Mouse (Mus musculus) intestine, postnatal 0 days (tissue): ENCODE results near the gene Meis1. TPM values are rescaled to one million over a fixed set of nuclear protein-coding genes. Genes with fewer than 3 reads are reported as not detected.

ENCODE experiments used
- ATAC-seq: fragments of 200-750 bp; cut with Nextera tagmentation; 2 replicates; pipeline ENCODE4 v1.8.0; 2017; ENCODE audit warnings: mild to moderate bottlenecking, moderate TSS enrichment, moderate library complexity
- H3K27ac ChIP-seq: fragments of 300-500 bp; sonication (generic); 2 replicates; pipeline ENCODE4 v1.5.1; 2014; ENCODE audit warnings: mild to moderate bottlenecking, low read depth, low read length, moderate library complexity
- H3K27me3 ChIP-seq: fragments of 300-500 bp; sonication (generic); replicated peaks from 2 replicates; pipeline ENCODE4 v1.6.1; 2014; ENCODE audit warnings: low read length, mixed read lengths; ENCODE audit not compliant: control insufficient read depth, insufficient read depth
- H3K36me3 ChIP-seq: fragments of 300-500 bp; sonication (generic); 2 replicates; pipeline ENCODE4 v1.6.1; 2014; ENCODE audit warnings: mild to moderate bottlenecking, moderate library complexity; ENCODE audit not compliant: control insufficient read depth, insufficient read depth
- H3K4me1 ChIP-seq: fragments of 300-500 bp; sonication (generic); replicated peaks from 2 replicates; pipeline ENCODE4 v1.6.1; 2014; ENCODE audit warnings: antibody characterized with exemption, low read length, mixed read lengths; ENCODE audit not compliant: control insufficient read depth, insufficient read depth
- H3K4me2 ChIP-seq: fragments of 300-500 bp; sonication (generic); replicated peaks from 2 replicates; pipeline ENCODE4 v1.6.1; 2014; ENCODE audit warnings: low read depth, mild to moderate bottlenecking, moderate library complexity
- H3K4me3 ChIP-seq: fragments of 300-500 bp; sonication (generic); 2 replicates; pipeline ENCODE4 v1.5.1; 2014; ENCODE audit warnings: low read depth, low read length
- H3K9ac ChIP-seq: fragments of 300-500 bp; sonication (generic); 2 replicates; pipeline ENCODE4 v1.6.1; 2014; ENCODE audit warnings: mild to moderate bottlenecking, low read depth, low read length
- H3K9me3 ChIP-seq: fragments of 300-500 bp; sonication (generic); 2 replicates; pipeline ENCODE4 v1.6.1; 2016; ENCODE audit warnings: mixed run types; ENCODE audit not compliant: control insufficient read depth
- CTCF ChIP-seq: sonication (generic); IDR thresholded peaks from 2 replicates; pipeline ENCODE4 v1.5.1; 2016; ENCODE audit warnings: low read depth, mild to moderate bottlenecking, control low read depth, antibody characterized with exemption, moderate library complexity
- WGBS: fragments of 180-500 bp; shearing (Covaris S2); extraction: QIAGEN DNeasy Blood & Tissue Kit; methylation state at CpG from one replicate; pipeline ENCODE4 v1.1.7; 2014; 5-methylcytosine and 5-hydroxymethylcytosine counted together
- polyA plus RNA-seq: library from polyadenylated mRNA; unstranded; fragments of >200 nt; fragmentation: Nextera tagmentation; extraction: Ambion mirVana; gene quantifications from 2 replicates; pipeline ENCODE4 v1.2.1, GENCODE M21; 2015

The Meis1 gene
- polyA plus RNA-seq, 1 experiment from 2014 or later: 22.9 TPM

DNA sequence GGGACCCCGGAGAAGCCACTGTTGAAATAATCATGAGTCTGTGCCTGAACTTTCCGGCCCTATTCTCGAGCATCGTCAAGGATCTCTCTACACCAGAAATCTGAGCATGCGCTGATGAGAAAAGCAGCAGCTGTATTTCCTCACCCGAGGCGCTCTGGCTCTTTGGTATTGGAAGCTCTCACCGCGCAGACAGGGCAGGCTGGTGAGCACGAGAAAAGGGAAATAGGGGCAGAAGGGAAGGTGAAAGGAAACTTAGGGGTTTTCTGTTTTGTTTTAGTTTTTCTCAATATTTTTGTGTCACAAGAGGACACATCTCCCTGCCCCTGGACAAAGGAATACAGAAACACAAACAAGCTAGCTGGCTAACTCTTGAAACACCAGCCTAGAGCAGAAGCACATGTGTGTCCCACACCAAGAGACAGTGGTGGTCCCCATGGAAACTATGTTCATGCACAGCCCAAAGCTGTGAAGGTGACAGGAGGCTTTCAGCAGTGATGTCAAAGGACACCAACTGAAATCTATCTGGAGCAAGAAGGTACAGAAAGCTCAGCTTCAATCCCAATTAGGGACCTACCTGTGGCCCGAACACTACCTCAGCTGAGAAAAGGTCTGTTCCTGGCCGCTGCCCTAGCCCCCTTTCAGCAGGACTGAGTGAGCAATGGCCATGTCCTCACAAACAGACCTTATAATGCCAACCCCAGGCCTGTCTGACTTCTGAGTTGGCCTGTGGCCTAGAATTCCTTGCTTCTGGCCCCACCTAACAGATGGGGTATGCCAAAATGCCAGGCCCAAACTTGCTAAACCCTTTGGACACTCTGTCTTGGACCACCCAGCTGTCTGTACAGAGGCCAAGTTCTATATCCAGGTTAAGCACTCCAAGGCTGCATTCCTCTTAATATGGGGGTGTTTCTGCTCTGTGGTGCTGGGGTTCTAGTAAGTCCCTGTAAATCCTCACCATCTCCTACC is 60.7 kb downstream of the Meis1 start:
- Histone ChIP-seq H3K9me3 (no peaks in the 10 kb centered on the region), H3K4me2 (peak overlapping the region; percentile 47), H3K9ac (no peak overlapping the region), H3K36me3 (no peaks in the 10 kb centered on the region), H3K27me3 (no peaks in the 10 kb centered on the region), H3K27ac (no peak overlapping the region), H3K4me3 (no peak overlapping the region), H3K4me1 (no peaks in the 10 kb centered on the region)
- ATAC-seq: no peak
- no peak for TF ChIP-seq CTCF
- 27% methylated on average over 12 of the region's 12 CpGs for whole genome bisulfite sequencing

DNA sequence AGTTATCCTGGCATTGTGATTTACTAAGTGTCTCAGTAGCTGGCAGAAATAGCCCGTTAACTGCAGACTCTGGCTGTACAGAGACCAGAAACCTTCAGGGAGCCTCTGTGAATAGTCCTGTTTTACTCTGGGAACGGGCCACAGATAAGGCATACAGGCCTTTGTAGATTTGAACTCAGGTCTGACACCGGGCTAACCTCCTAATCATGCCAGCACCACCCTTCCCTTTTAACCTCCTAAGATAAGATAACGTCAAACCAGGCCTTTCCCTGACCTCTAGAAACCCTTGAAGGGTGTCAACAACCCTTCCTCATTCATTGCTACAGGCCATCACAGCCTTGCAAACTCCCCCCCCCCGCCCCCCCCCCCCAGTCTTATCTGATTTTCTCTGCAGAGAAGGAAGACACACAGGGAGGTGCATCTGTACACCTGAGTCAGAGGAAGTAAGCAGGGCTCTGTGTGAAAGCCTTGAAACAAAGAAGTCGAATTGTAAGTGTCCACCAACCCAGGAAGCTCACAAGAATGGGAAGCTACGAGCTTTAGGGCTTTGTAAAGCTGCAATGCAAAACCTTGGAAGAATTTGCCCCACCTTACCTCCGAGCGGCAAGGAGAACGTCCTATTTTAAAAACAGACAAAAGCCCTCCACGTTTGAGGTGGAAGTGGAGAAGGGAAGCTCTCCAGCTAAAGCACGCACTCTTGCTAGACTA is 61.5 kb downstream of the Meis1 start:
- ATAC-seq: no peak
- Histone ChIP-seq H3K9ac (no peak overlapping the region), H3K27ac (no peak overlapping the region), H3K9me3 (no peaks in the 10 kb centered on the region), H3K4me1 (no peaks in the 10 kb centered on the region), H3K27me3 (no peaks in the 10 kb centered on the region), H3K4me2 (peak overlapping the region; percentile 47), H3K36me3 (no peaks in the 10 kb centered on the region), H3K4me3 (no peak overlapping the region)
- WGBS: 21% methylated on average over 12 of the region's 12 CpGs
- TF ChIP-seq CTCF: no peak

DNA sequence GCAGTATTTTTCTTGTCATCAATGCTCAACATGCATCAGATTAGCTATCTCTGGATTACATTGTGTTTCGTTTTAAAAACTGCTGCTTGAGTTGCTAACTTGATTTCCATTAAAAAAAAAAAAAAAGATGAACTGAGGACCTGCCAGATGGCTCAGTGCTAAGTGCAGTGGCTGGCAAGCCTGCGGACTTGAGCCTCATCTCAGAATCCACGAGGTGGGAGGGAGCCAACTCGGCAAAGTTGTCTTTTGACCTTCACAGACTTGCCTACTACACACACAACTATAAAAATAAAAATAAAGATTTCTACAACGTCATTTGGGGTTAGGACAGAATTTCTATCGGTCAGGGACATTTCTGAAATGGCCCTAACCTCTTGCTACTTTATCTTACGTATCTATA is 62.8 kb downstream of the Meis1 start:
- H3K9me3 ChIP-seq: no peaks in the 10 kb centered on the region
- no peak overlapping the region for H3K4me3 ChIP-seq
- H3K4me1 ChIP-seq: no peaks in the 10 kb centered on the region
- no peaks in the 10 kb centered on the region for H3K27me3 ChIP-seq
- no peak for ATAC-seq
- no peak overlapping the region for H3K27ac ChIP-seq
- no peak for TF ChIP-seq CTCF
- no peaks in the 10 kb centered on the region for H3K36me3 ChIP-seq
- 70% methylated on average over 7 of the region's 7 CpGs for WGBS
- no peak overlapping the region for H3K9ac ChIP-seq
- no peak overlapping the region for H3K4me2 ChIP-seq

DNA sequence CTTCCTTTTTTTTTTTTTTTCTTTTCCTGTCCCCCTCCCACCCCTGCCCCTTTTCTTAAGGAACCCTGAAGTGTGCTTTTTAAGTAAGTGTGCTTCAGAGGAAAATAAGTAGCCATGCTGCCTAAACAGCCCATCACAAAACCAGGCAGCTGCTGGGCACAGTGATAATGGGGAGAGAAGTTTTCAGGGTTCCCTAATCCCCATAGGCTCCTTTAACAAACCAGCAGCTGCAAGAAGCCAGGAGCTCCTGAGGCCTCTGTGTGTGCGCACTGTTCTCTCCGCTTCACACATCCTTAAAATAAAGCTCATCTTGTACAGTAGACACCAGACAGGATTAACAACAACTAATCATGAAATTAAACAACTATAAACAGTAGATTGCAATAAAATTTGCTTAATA is 63.9 kb downstream of the Meis1 start:
- no peak for TF ChIP-seq CTCF
- no peak overlapping the region for H3K9ac ChIP-seq
- H3K4me2 ChIP-seq: no peak overlapping the region
- H3K9me3 ChIP-seq: no peaks in the 10 kb centered on the region
- no peaks in the 10 kb centered on the region for H3K27me3 ChIP-seq
- 90% methylated on average over 2 of the region's 2 CpGs for WGBS
- no peak for ATAC-seq
- H3K4me1 ChIP-seq: no peaks in the 10 kb centered on the region
- H3K4me3 ChIP-seq: no peak overlapping the region
- H3K36me3 ChIP-seq: no peaks in the 10 kb centered on the region
- no peak overlapping the region for H3K27ac ChIP-seq

DNA sequence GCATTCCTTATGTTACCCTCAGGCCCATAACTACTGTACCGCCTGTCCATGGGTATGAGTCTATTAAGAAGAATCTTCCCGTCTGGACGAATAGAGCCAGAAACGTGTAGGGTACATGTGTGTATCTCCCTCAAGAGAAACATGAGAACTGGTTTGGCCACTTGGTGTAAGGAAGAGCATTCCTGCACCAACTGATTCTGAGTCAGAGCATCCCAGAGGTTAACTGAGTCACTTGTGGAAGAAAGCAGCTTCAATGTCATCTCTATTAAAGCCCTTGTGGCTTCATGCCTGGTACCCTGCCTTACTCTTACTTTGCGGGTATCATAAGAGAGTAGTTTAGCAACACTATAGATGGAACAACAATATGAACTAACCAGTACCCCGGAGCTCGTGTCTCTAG is 64.9 kb downstream of the Meis1 start:
- Histone ChIP-seq H3K4me2 (no peak overlapping the region), H3K9ac (no peak overlapping the region), H3K9me3 (no peaks in the 10 kb centered on the region), H3K4me1 (no peaks in the 10 kb centered on the region), H3K27me3 (no peaks in the 10 kb centered on the region), H3K4me3 (no peak overlapping the region), H3K27ac (no peak overlapping the region), H3K36me3 (no peaks in the 10 kb centered on the region)
- WGBS: 83% methylated on average over 7 of the region's 7 CpGs
- ATAC-seq: no peak
- no peak for TF ChIP-seq CTCF

DNA sequence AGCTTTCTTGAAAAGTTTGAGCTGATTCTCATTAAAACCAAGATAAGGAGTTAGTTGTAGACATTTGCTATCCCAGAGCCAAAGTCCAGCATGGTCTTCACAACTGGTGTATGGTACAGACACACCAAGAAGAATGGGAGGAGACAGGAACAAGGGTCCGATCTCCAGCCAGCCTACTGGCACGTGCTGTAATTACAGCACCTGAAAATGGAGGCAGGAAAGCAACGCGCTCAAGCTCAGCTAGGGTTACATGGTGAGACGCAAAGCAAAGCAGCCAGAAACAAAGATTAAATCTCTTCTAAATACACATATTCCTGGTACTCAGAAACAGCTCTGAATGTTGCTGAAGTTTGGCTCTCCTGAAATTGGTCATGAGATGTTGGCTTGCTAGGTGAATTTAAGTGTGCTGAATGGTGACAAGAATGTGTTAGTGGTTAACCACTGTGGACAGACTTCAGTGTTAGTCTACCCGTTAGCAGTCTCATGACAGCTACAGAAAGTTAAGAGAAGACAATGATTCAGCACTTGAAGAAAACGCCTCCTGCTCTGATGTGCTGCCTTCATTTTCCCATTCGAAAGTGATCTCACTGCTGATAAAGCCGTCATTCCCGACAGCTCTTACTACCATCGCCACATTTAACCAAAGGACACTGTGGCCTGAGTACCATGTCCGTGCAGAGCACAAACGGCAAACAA is 70.0 kb downstream of the Meis1 start:
- no peak for TF ChIP-seq CTCF
- Histone ChIP-seq H3K27me3 (no peaks in the 10 kb centered on the region), H3K9ac (no peak overlapping the region), H3K4me3 (no peak overlapping the region), H3K4me1 (0 out of 2 replicates have a peak, but pooled peaks cover 3% of the 10 kb centered on the region), H3K27ac (no peak overlapping the region), H3K9me3 (no peaks in the 10 kb centered on the region), H3K4me2 (no peak overlapping the region), H3K36me3 (no peaks in the 10 kb centered on the region)
- ATAC-seq: no peak
- WGBS: 85% methylated on average over 13 of the region's 13 CpGs
